Comparison of ENCODE assay signal across 10 mouse cellular contexts in the genomic region with DNA sequence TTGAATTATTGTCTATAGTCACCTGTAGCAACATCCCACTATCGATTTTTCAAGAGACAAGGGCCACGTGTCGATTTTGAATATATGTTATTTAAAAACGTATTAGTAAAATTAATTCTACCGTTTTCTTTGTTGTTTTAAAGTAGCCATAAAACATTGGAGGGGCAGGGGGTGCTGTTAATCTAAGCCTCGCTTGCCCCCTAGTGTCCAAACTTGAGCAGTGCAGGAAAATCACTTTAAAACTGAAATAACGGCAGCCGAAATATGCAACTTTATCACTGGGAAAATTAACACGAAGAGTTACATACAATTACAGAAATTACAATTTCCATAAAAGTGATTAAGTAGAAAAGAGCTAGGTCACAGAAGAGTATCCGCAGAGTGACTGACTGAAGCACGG. TPM values are rescaled to one million over a fixed set of nuclear protein-coding genes. Genes with fewer than 3 reads are reported as not detected.
DNase-seq lines count a peak whose midpoint lies in the region; ATAC-seq and TF ChIP-seq lines count a peak whose summit lies in the region.
"Had no signal": no experiment of that assay in that cellular context is flagged by ENCODE, and none has a peak within 500 bp of the region (broad histone marks: within the 10 kb centered on the region; RNA-seq: fewer than 3 reads in every experiment).

No protein-coding gene starts in this region.

- peak overlapping the region; percentile 22; the same call in 1 of the 2 replicates for H3K4me2 ChIP-seq in heart, embryonic 14.5 days (ENCODE audit: low read length)
- H3K4me2 ChIP-seq in CH12.LX (ENCODE audit: insufficient read depth, low read depth, poor library complexity, severe bottlenecking): no peak overlapping the region
- peak overlapping the region; percentile 18; the same call in 1 of the 2 replicates for H3K4me2 ChIP-seq in heart, postnatal 0 days (ENCODE audit: low read depth, low read length)
- H3K4me2 ChIP-seq in limb, embryonic 14.5 days (replicated peaks; ENCODE audit: low read depth, low read length, severe bottlenecking): no peak overlapping the region
- H3K4me2 ChIP-seq: lung, embryonic 15.5 days had no signal

- no peaks in the 10 kb centered on the region for H3K79me2 ChIP-seq in CH12.LX (replicated peaks; ENCODE audit: control insufficient read depth, extremely low read depth, insufficient read depth, poor library complexity, severe bottlenecking)

- dilution Hi-C loops in CH12.LX (cut with MboI; ENCODE audit: extremely low pct_ligation_motif_present, extremely low pct_unique_long_range_greater_than_20kb, low sequenced_read_pairs): no loop called here

- peak; percentile 48 to 85 for TF ChIP-seq CTCF in CH12.LX (conservative IDR thresholded peaks at IDR 0.05 in 1 of 2, IDR thresholded peaks at IDR 0.05 in 1 of 2; ENCODE audit: low read depth in 2 of 2, low read length in 2 of 2)
- peak; percentile 75 for TF ChIP-seq CTCF in heart, postnatal 0 days (IDR thresholded peaks at IDR 0.05; ENCODE audit: low read depth)

- H3K36me3 ChIP-seq in heart, embryonic 14.5 days (ENCODE audit: control insufficient read depth, insufficient read depth, low read length): no peaks in the 10 kb centered on the region
- H3K36me3 ChIP-seq in CH12.LX (replicated peaks in 1 of 2; ENCODE audit: control insufficient read depth in 1 of 2, insufficient read depth in 1 of 2, low read length in 1 of 2): no peaks in the 10 kb centered on the region
- no peaks in the 10 kb centered on the region for H3K36me3 ChIP-seq in heart, postnatal 0 days (replicated peaks; ENCODE audit: control insufficient read depth, insufficient read depth, low read length)
- H3K36me3 ChIP-seq in limb, embryonic 14.5 days (ENCODE audit: control insufficient read depth, insufficient read depth, low read length): no peaks in the 10 kb centered on the region
- H3K36me3 ChIP-seq: lung, embryonic 15.5 days had no signal

- no peak for ATAC-seq in heart, embryonic 14.5 days (ENCODE audit: insufficient number of reproducible peaks, insufficient read depth, low FRiP score, low read depth)
- no peak for ATAC-seq in heart, postnatal 0 days (ENCODE audit: insufficient read depth, low read depth)
- ATAC-seq in limb, embryonic 14.5 days (ENCODE audit: low FRiP score, low read depth): no peak

- in situ Hi-C loops in CH12.LX (cut with MboI; ENCODE audit: low pct_ligation_motif_present, low pct_unique_long_range_greater_than_20kb, low sequenced_read_pairs): no loop called here

- 14% methylated on average over 11 of the region's 11 CpGs for WGBS in heart, embryonic 14.5 days
- WGBS in heart, postnatal 0 days: 12% methylated on average over 11 of the region's 11 CpGs
- WGBS in limb, embryonic 14.5 days: 19% methylated on average over 11 of the region's 11 CpGs

- TF ChIP-seq POLR2A in CH12.LX (IDR thresholded peaks at IDR 0.05; ENCODE audit: low read depth, low read length): no peak
- TF ChIP-seq POLR2A in limb, embryonic 14.5 days (IDR thresholded peaks at IDR 0.05; ENCODE audit: borderline replicate concordance, extremely low read depth, insufficient read depth, insufficient read length): no peak

- intact Hi-C loops in heart, postnatal 25 days (cut with DNase I): loop anchor here (2.0 to 10.0 kb wide), 3 partner anchors 1780 to 1948 kb away; no protein-coding TSS in a partner anchor

- DNase-seq in heart, postnatal 25 days (ENCODE audit: low spot score): no peak
- peak; percentile 36 for DNase-seq in CH12.LX (ENCODE audit: extremely low read depth)
- DNase-seq in ZHBTc4 (ENCODE audit: low read depth, low spot score): peak; percentile 38
- no peak for DNase-seq in heart, postnatal 0 days (ENCODE audit: low spot score)
- peak; percentile 56 for DNase-seq in limb, embryonic 14.5 days (ENCODE audit: low spot score)
- DNase-seq in testis, postnatal 10 days (ENCODE audit: low spot score): peak; percentile 50
- DNase-seq in urinary bladder, adult 2 months (ENCODE audit: low spot score): no peak

- no peaks in the 10 kb centered on the region for H3K9me3 ChIP-seq in heart, embryonic 14.5 days (ENCODE audit: control insufficient read depth, low read length)
- no peaks in the 10 kb centered on the region for H3K9me3 ChIP-seq in CH12.LX (replicated peaks; ENCODE audit: low read length)
- no peaks in the 10 kb centered on the region for H3K9me3 ChIP-seq in heart, postnatal 0 days (replicated peaks; ENCODE audit: control insufficient read depth, low read length)
- H3K9me3 ChIP-seq in limb, embryonic 14.5 days (ENCODE audit: control insufficient read depth, low read length): no peaks in the 10 kb centered on the region
- H3K9me3 ChIP-seq: lung, embryonic 15.5 days had no signal

- TF ChIP-seq EP300 in CH12.LX (IDR thresholded peaks at IDR 0.05; ENCODE audit: low read length): no peak
- no peak for TF ChIP-seq EP300 in heart, postnatal 0 days (IDR thresholded peaks at IDR 0.05; ENCODE audit: low read depth)

- no peak overlapping the region for H3K4me3 ChIP-seq in heart, embryonic 14.5 days (ENCODE audit: control insufficient read depth in 1 of 2, insufficient read depth in 1 of 2, low read depth in 1 of 2, low read length in 2 of 2)
- no peak overlapping the region for H3K4me3 ChIP-seq in CH12.LX (replicated peaks in 1 of 3; ENCODE audit: low read depth in 2 of 3, low read length in 2 of 3, poor library complexity in 1 of 3)
- no peak overlapping the region for H3K4me3 ChIP-seq in heart, postnatal 0 days (ENCODE audit: low read depth, low read length)
- no peak overlapping the region for H3K4me3 ChIP-seq in limb, embryonic 14.5 days (replicated peaks; ENCODE audit: low read length)
- H3K4me3 ChIP-seq: erythroblast, embryonic 14.5 days; lung, embryonic 15.5 days had no signal

- H3K4me1 ChIP-seq in heart, embryonic 14.5 days (ENCODE audit: control insufficient read depth in 2 of 2, insufficient read depth in 2 of 2, low read length in 2 of 2): no peaks in the 10 kb centered on the region
- peaks cover 0 to 6% of the 10 kb centered on the region in 2 experiments; a peak in 2 of 4 replicates for H3K4me1 ChIP-seq in CH12.LX (ENCODE audit: control insufficient read depth in 1 of 2, insufficient read depth in 2 of 2)
- H3K4me1 ChIP-seq in heart, postnatal 0 days (ENCODE audit: control insufficient read depth, insufficient read depth): no peaks in the 10 kb centered on the region
- H3K4me1 ChIP-seq in limb, embryonic 14.5 days (ENCODE audit: control insufficient read depth, insufficient read depth, low read length): no peaks in the 10 kb centered on the region
- H3K4me1 ChIP-seq: lung, embryonic 15.5 days had no signal

- no peak overlapping the region for H3K9ac ChIP-seq in heart, embryonic 14.5 days (ENCODE audit: low read length)
- no peak overlapping the region for H3K9ac ChIP-seq in CH12.LX (ENCODE audit: insufficient read depth, low read depth)
- H3K9ac ChIP-seq in heart, postnatal 0 days (replicated peaks; ENCODE audit: low read depth, low read length): no peak overlapping the region
- no peak overlapping the region for H3K9ac ChIP-seq in limb, embryonic 14.5 days (ENCODE audit: low read depth, low read length, severe bottlenecking)
- H3K9ac ChIP-seq: lung, embryonic 15.5 days had no signal

- TF ChIP-seq RAD21 in CH12.LX (IDR thresholded peaks at IDR 0.05; ENCODE audit: low read depth, low read length): peak; percentile 86

- H3K27ac ChIP-seq in heart, embryonic 14.5 days (replicated peaks in 1 of 2; ENCODE audit: control insufficient read depth in 1 of 2, insufficient read depth in 1 of 2, low read depth in 2 of 2, low read length in 2 of 2): no peak overlapping the region
- no peak overlapping the region for H3K27ac ChIP-seq in CH12.LX (ENCODE audit: insufficient read depth, low read depth)
- no peak overlapping the region for H3K27ac ChIP-seq in heart, postnatal 0 days (ENCODE audit: low read depth)
- H3K27ac ChIP-seq in limb, embryonic 14.5 days (replicated peaks; ENCODE audit: low read depth, low read length): no peak overlapping the region
- H3K27ac ChIP-seq: lung, embryonic 15.5 days had no signal

- H3K27me3 ChIP-seq in heart, embryonic 14.5 days (ENCODE audit: control insufficient read depth, insufficient read depth, low read length): no peaks in the 10 kb centered on the region
- peaks cover 19% of the 10 kb centered on the region for H3K27me3 ChIP-seq in CH12.LX (replicated peaks)
- H3K27me3 ChIP-seq in heart, postnatal 0 days (ENCODE audit: control insufficient read depth, insufficient read depth, low read length): 0 out of 2 replicates have a peak, but pooled peaks cover 9% of the 10 kb centered on the region
- no peaks in the 10 kb centered on the region for H3K27me3 ChIP-seq in limb, embryonic 14.5 days (ENCODE audit: control insufficient read depth, insufficient read depth, low read length)

TF ChIP-seq in CH12.LX, 34 proteins besides CTCF, POLR2A, EP300 and RAD21:
- TF ChIP-seq MYC (IDR thresholded peaks at IDR 0.05; ENCODE audit: low read depth, low read length): no peak
- peak; percentile 60 for TF ChIP-seq ZNF384 (IDR thresholded peaks at IDR 0.05; ENCODE audit: low read depth, low read length)
- no peak for TF ChIP-seq ZKSCAN1 (IDR thresholded peaks at IDR 0.05; ENCODE audit: borderline replicate concordance, low read depth, low read length)
- TF ChIP-seq SMC3 (IDR thresholded peaks at IDR 0.05; ENCODE audit: low read depth, low read length): peak; percentile 55

RNA-seq across cellular contexts. Expression of gene Fam19a4, which starts 55.2 kb away (rescaled TPM):
- not detected in 2 replicates for polyA plus RNA-seq in heart, embryonic 14.5 days (2014; fragmentation: Nextera tagmentation; extraction: Ambion mirVana)
- total RNA-seq in heart, postnatal 25 days (2021): not detected
- total RNA-seq in CH12.LX (2012; rRNA removed) (not detected in 2 replicates), CH12.LX (2014; rRNA removed) (not detected in 2 replicates)
- polyA plus RNA-seq in CH12.LX (2012; ENCODE audit: insufficient read length, low read depth): not detected in 2 replicates
- 0.89 TPM in 1 of 2 replicates, not detected in the other for total RNA-seq in heart, postnatal 0 days (2014; rRNA removed; ENCODE audit: low replicate concordance)
- polyA plus RNA-seq in heart, postnatal 0 days (2015; fragmentation: Nextera tagmentation; extraction: Ambion mirVana): not detected in 2 replicates
- polyA plus RNA-seq in limb, embryonic 14.5 days (2012; rRNA removed): 0.29 and 0.31 TPM in 2 replicates
- 0.28 and 0.43 TPM in 2 replicates for polyA plus RNA-seq in limb, embryonic 14.5 days (2014; fragmentation: Nextera tagmentation; extraction: Ambion mirVana)
- polyA plus RNA-seq in urinary bladder, adult 2 months (2012; rRNA removed): not detected in 2 replicates
- polyA plus RNA-seq: erythroblast, embryonic 14.5 days had no signal

Comparison
In these comparisons a context has a peak if more than half of its experiments do, and no peak if none do; other contexts are left out.
1. H3K4me2 ChIP-seq: peak in heart, embryonic 14.5 days (single experiment) and heart, postnatal 0 days (single experiment); none in CH12.LX (single experiment) and limb, embryonic 14.5 days (single experiment).
2. DNase-seq: peak in CH12.LX (single experiment), ZHBTc4 (single experiment), limb, embryonic 14.5 days (single experiment) and testis, postnatal 10 days (single experiment); none in heart, postnatal 25 days (single experiment), heart, postnatal 0 days (single experiment) and urinary bladder, adult 2 months (single experiment).